Mouse (Mus musculus) cortical plate, adult 2 months (tissue): ENCODE data around the gene Crisp3. TPM values are rescaled to one million over a fixed set of nuclear protein-coding genes. Genes with fewer than 3 reads are reported as not detected.
"Not testable (repeated sequence)": the region's sequence is repeated elsewhere in the genome, so short reads cannot be mapped to it uniquely, and the experiment has no call there.

Experiments
- H3K27ac ChIP-seq: fragments of 200-500 bp; 2 replicates; pipeline ENCODE4 v1.5.1; 2012; ENCODE audit warnings: low read length, control low read depth, inconsistent platforms; ENCODE audit not compliant: insufficient read depth
- H3K4me1 ChIP-seq: fragments of 200-500 bp; 2 replicates; pipeline ENCODE4 v1.6.1; 2011; ENCODE audit warnings: low read length; ENCODE audit not compliant: control insufficient read depth, insufficient read depth
- H3K4me3 ChIP-seq: fragments of 200-500 bp; 2 replicates; pipeline ENCODE4 v1.5.1; 2011; ENCODE audit warnings: mild to moderate bottlenecking, low read length, control low read depth; ENCODE audit not compliant: insufficient read depth
- CTCF ChIP-seq: fragments of 200-500 bp; IDR thresholded peaks from 2 replicates; pipeline ENCODE4 v1.5.1; 2011; ENCODE audit warnings: mild to moderate bottlenecking, control low read depth, low read length; ENCODE audit not compliant: insufficient read depth; ENCODE audit errors: extremely low read depth
- POLR2A ChIP-seq: fragments of 200-500 bp; IDR thresholded peaks from 2 replicates; pipeline ENCODE4 v1.6.1; 2011; ENCODE audit warnings: mild to moderate bottlenecking, low read length, control low read depth; ENCODE audit not compliant: insufficient read depth; ENCODE audit errors: extremely low read depth
- polyA plus RNA-seq: library from polyadenylated mRNA; depleted of rRNA; stranded (reverse); fragments of >200 nt; gene quantifications from 2 replicates; pipeline ENCODE4 v1.2.3, GENCODE M21; 2012; rRNA removed

The Crisp3 gene
- polyA plus RNA-seq: not detected in 2 replicates

- no peak within 1 kb of the TSS for H3K4me3 ChIP-seq
- H3K27ac ChIP-seq: no peak within 1 kb of the TSS
- no peaks in the 10 kb centered on the region for H3K4me1 ChIP-seq
- TF ChIP-seq POLR2A (no peak), CTCF (no peak)
Measured at GRCm38 (mm10) chr17:40242135-40242534, at the start of gene Crisp3. TSS of gene Crisp3 (minus strand) at chr17:40242288.

- TF ChIP-seq POLR2A (no peak), CTCF (no peak)
- no peaks in the 10 kb centered on the region for H3K4me1 ChIP-seq
- no peak overlapping the region for H3K4me3 ChIP-seq
- H3K27ac ChIP-seq: no peak overlapping the region
Measured at GRCm38 (mm10) chr17:40285435-40285834, 43.3 kb upstream of the Crisp3 start.

- Histone ChIP-seq H3K27ac (no peak overlapping the region), H3K4me3 (no peak overlapping the region), H3K4me1 (no peaks in the 10 kb centered on the region)
- TF ChIP-seq CTCF (no peak), POLR2A (no peak)
Measured at GRCm38 (mm10) chr17:40275519-40275918, 33.4 kb upstream of the Crisp3 start.

GRCm38 (mm10) chr17:40274906-40275470, 32.9 kb upstream of the Crisp3 start:
- TF ChIP-seq CTCF (no peak), POLR2A (no peak)
- H3K4me3 ChIP-seq: no peak overlapping the region
- H3K27ac ChIP-seq: no peak overlapping the region
- no peaks in the 10 kb centered on the region for H3K4me1 ChIP-seq

- Histone ChIP-seq H3K27ac (no peak overlapping the region), H3K4me3 (no peak overlapping the region), H3K4me1 (no peaks in the 10 kb centered on the region)
- no peak for TF ChIP-seq CTCF
- no peak for TF ChIP-seq POLR2A
Measured at GRCm38 (mm10) chr17:40252487-40252886, 10.4 kb upstream of the Crisp3 start.

- Histone ChIP-seq H3K27ac (no peak within 1 kb of the TSS), H3K4me3 (no peak within 1 kb of the TSS), H3K4me1 (no peaks in the 10 kb centered on the region)
- TF ChIP-seq CTCF: no peak
- no peak for TF ChIP-seq POLR2A
Measured at GRCm38 (mm10) chr17:40208540-40208939, 33.5 kb downstream of the Crisp3 start, which contains the start of gene Pgk2. TSS of gene Pgk2 (minus strand) at chr17:40208640.

- not testable (repeated sequence) for H3K4me3 ChIP-seq, H3K27ac ChIP-seq, H3K4me1 ChIP-seq
Measured at GRCm38 (mm10) chr17:40201803-40202202, 40.3 kb downstream of the Crisp3 start.

- not testable (repeated sequence) for H3K4me1 ChIP-seq, H3K27ac ChIP-seq, H3K4me3 ChIP-seq
Measured at GRCm38 (mm10) chr17:40190192-40190591, 51.9 kb downstream of the Crisp3 start.

Other genes starting within 250 kb of the Crisp3 start
- gene AC192777.2, start 146.8 kb downstream of the Crisp3 start, polyA plus RNA-seq: not detected in 2 replicates
- gene Pgk2, start 33.6 kb downstream of the Crisp3 start, polyA plus RNA-seq: not detected in 2 replicates
- gene Crisp1, start 76.9 kb upstream of the Crisp3 start, polyA plus RNA-seq: not detected in 2 replicates